Mouse (Mus musculus): ENCODE data around the gene Mrpl40. TPM values are rescaled to one million over a fixed set of nuclear protein-coding genes. Genes with fewer than 3 reads are reported as not detected.

Gene Mrpl40
- 58.5 and 73.9 TPM in 2 replicates for total RNA-seq (2012; rRNA removed)

GRCm38 (mm10) chr16:18876442-18877308 is at the start of gene Mrpl40, which contains the start of gene Hira:
Mrpl40 (minus strand) TSS chr16:18876862.
Hira (plus strand) TSS chr16:18877037.
- H3K36me3 ChIP-seq (ENCODE audit: control insufficient read depth, insufficient read depth, low read length, poor library complexity, severe bottlenecking), result peaks cover 16% of the 10 kb centered on the region

DNA sequence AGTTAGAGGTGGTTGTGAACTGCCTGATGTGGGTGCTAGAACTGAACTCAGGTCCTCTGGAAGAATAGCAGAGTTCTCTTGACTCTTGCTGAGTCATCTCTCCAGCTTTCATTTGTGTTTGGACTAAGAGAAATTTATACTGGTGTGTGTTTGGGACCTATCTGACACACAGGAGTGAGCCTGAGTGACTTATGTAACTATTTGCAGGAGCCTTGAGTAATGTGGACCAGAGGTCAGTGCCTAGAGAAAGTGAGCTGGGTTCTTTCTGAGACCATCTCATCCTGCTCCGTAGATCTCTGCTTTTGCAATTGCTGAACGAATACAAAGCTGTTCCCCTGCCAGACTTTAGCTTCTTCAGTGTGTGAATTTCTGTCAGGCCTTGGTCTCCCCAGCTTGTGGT is 45.1 kb upstream of the Mrpl40 start:
- peaks cover 34% of the 10 kb centered on the region for H3K36me3 ChIP-seq (ENCODE audit: control insufficient read depth, insufficient read depth, low read length, poor library complexity, severe bottlenecking)
- H3K4me3 ChIP-seq (ENCODE audit: insufficient read depth in 1 of 2, low read depth in 1 of 2, low read length in 2 of 2, poor library complexity in 1 of 2, severe bottlenecking in 1 of 2), result no peak overlapping the region
- H3K9ac ChIP-seq (ENCODE audit: insufficient read depth, low read depth, low read length, poor library complexity, severe bottlenecking), result no peak overlapping the region
- TF ChIP-seq CHD2 (IDR thresholded peaks at IDR 0.05; ENCODE audit: low read depth, low read length), result no peak
- TF ChIP-seq ZC3H11A (IDR thresholded peaks at IDR 0.05; ENCODE audit: borderline replicate concordance, low read depth, low read length), result no peak
- no peak for TF ChIP-seq ZNF384 (IDR thresholded peaks at IDR 0.05; ENCODE audit: low read depth, low read length)
- TF ChIP-seq HCFC1 (IDR thresholded peaks at IDR 0.05; ENCODE audit: borderline replicate concordance, insufficient read depth, low read length), result no peak
- no peak for TF ChIP-seq MAFK (IDR thresholded peaks at IDR 0.05; ENCODE audit: insufficient read depth, low read depth, low read length)
- H3K9me3 ChIP-seq (ENCODE audit: control insufficient read depth, insufficient read depth, low read depth, low read length), result no peaks in the 10 kb centered on the region
- in situ Hi-C loops (cut with MboI; ENCODE audit: low sequenced_read_pairs in 2 of 2, unreplicated experiment in 2 of 2), result no loop called here
- no peaks in the 10 kb centered on the region for H3K4me1 ChIP-seq (ENCODE audit: control insufficient read depth in 2 of 2, insufficient read depth in 2 of 2, low read length in 2 of 2, poor library complexity in 1 of 2)
- DNase-seq (ENCODE audit: low read depth, low spot score), result no peak
- no peak overlapping the region for H3K27ac ChIP-seq (ENCODE audit: insufficient read depth, low read depth, low read length, poor library complexity, severe bottlenecking)

More at GRCm38 (mm10) chr16:18876442-18877308, at the start of gene Mrpl40, which contains the start of gene Hira:
- in situ Hi-C loops (cut with MboI; ENCODE audit: low sequenced_read_pairs in 2 of 2, unreplicated experiment in 2 of 2), result no loop called here
- peak within 1 kb of the TSS; percentile 94 for H3K27ac ChIP-seq (ENCODE audit: insufficient read depth, low read depth, low read length, poor library complexity, severe bottlenecking)
- peak; percentile 78 for TF ChIP-seq HCFC1 (IDR thresholded peaks at IDR 0.05; ENCODE audit: borderline replicate concordance, insufficient read depth, low read length)
- no peak for TF ChIP-seq ZC3H11A (IDR thresholded peaks at IDR 0.05; ENCODE audit: borderline replicate concordance, low read depth, low read length)
- no peak for TF ChIP-seq MAFK (IDR thresholded peaks at IDR 0.05; ENCODE audit: insufficient read depth, low read depth, low read length)
- no peak for TF ChIP-seq ZNF384 (IDR thresholded peaks at IDR 0.05; ENCODE audit: low read depth, low read length)
- peak; percentile 95 for TF ChIP-seq CHD2 (IDR thresholded peaks at IDR 0.05; ENCODE audit: low read depth, low read length)
- DNase-seq (ENCODE audit: low read depth, low spot score), result peak; percentile 83
- peak within 1 kb of the TSS; percentile 82 to 93 for H3K4me3 ChIP-seq (ENCODE audit: insufficient read depth in 1 of 2, low read depth in 1 of 2, low read length in 2 of 2, poor library complexity in 1 of 2, severe bottlenecking in 1 of 2)
- no peaks in the 10 kb centered on the region for H3K9me3 ChIP-seq (ENCODE audit: control insufficient read depth, insufficient read depth, low read depth, low read length)
- no peaks in the 10 kb centered on the region; a peak in 1 of 4 replicates for H3K4me1 ChIP-seq (ENCODE audit: control insufficient read depth in 2 of 2, insufficient read depth in 2 of 2, low read length in 2 of 2, poor library complexity in 1 of 2)
- H3K9ac ChIP-seq (ENCODE audit: insufficient read depth, low read depth, low read length, poor library complexity, severe bottlenecking), result peak within 1 kb of the TSS; percentile 99

DNA sequence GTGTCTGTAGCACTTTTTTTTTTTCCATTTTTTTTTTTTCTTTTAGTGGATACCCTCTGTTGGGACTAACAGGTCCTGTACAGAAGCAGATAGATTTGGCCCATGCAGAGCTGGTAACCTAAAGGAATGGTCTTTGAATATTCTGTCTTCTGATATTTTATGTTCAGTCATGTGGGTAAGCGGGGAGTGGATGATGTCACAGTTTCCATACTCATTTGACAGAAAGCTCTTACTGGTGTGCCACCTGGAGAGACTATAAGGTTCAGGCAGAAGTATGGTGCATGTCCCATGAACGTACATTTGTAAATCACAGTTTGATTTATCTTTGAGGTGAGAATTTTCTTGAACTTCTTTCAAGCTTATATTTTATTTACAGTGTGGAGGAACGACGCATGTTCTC is 39.4 kb upstream of the Mrpl40 start:
- no peaks in the 10 kb centered on the region for H3K4me1 ChIP-seq (ENCODE audit: control insufficient read depth in 2 of 2, insufficient read depth in 2 of 2, low read length in 2 of 2, poor library complexity in 1 of 2)
- peaks cover 26% of the 10 kb centered on the region for H3K36me3 ChIP-seq (ENCODE audit: control insufficient read depth, insufficient read depth, low read length, poor library complexity, severe bottlenecking)
- in situ Hi-C loops (cut with MboI; ENCODE audit: low sequenced_read_pairs in 2 of 2, unreplicated experiment in 2 of 2), result no loop called here
- H3K4me3 ChIP-seq (ENCODE audit: insufficient read depth in 1 of 2, low read depth in 1 of 2, low read length in 2 of 2, poor library complexity in 1 of 2, severe bottlenecking in 1 of 2), result no peak overlapping the region
- no peak for DNase-seq (ENCODE audit: low read depth, low spot score)
- H3K9me3 ChIP-seq (ENCODE audit: control insufficient read depth, insufficient read depth, low read depth, low read length), result no peaks in the 10 kb centered on the region
- TF ChIP-seq ZNF384 (IDR thresholded peaks at IDR 0.05; ENCODE audit: low read depth, low read length) (no peak), CHD2 (IDR thresholded peaks at IDR 0.05; ENCODE audit: low read depth, low read length) (no peak), HCFC1 (IDR thresholded peaks at IDR 0.05; ENCODE audit: borderline replicate concordance, insufficient read depth, low read length) (no peak)
- H3K27ac ChIP-seq (ENCODE audit: insufficient read depth, low read depth, low read length, poor library complexity, severe bottlenecking), result no peak overlapping the region
- no peak overlapping the region for H3K9ac ChIP-seq (ENCODE audit: insufficient read depth, low read depth, low read length, poor library complexity, severe bottlenecking)

DNA sequence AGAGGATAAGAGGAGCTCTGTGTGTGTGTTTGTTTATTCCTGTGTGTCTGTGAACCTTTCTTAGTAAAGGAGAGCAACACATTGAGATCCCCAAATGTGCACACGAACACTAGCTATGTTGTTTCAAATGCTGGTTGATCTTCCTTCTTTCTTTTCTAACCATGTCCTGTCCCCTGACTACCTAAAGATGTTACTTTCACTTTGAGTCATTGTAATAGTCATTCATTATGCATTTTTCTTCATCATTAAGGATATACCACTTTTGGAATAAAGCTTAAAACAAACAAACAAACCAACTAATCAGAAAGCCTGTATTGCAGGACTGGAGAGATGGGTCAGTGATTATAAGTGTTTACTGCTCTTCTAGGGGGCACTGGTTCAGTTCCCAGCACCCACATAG is 29.0 kb upstream of the Mrpl40 start:
- Histone ChIP-seq H3K36me3 (ENCODE audit: control insufficient read depth, insufficient read depth, low read length, poor library complexity, severe bottlenecking) (peaks cover 18% of the 10 kb centered on the region), H3K4me1 (ENCODE audit: control insufficient read depth in 2 of 2, insufficient read depth in 2 of 2, low read length in 2 of 2, poor library complexity in 1 of 2) (no peaks in the 10 kb centered on the region), H3K27ac (ENCODE audit: insufficient read depth, low read depth, low read length, poor library complexity, severe bottlenecking) (no peak overlapping the region), H3K9me3 (ENCODE audit: control insufficient read depth, insufficient read depth, low read depth, low read length) (no peaks in the 10 kb centered on the region), H3K4me3 (ENCODE audit: insufficient read depth in 1 of 2, low read depth in 1 of 2, low read length in 2 of 2, poor library complexity in 1 of 2, severe bottlenecking in 1 of 2) (no peak overlapping the region), H3K9ac (ENCODE audit: insufficient read depth, low read depth, low read length, poor library complexity, severe bottlenecking) (no peak overlapping the region)
- TF ChIP-seq ZNF384 (IDR thresholded peaks at IDR 0.05; ENCODE audit: low read depth, low read length) (no peak), CHD2 (IDR thresholded peaks at IDR 0.05; ENCODE audit: low read depth, low read length) (no peak), MAFK (IDR thresholded peaks at IDR 0.05; ENCODE audit: insufficient read depth, low read depth, low read length) (no peak)
- in situ Hi-C loops (cut with MboI; ENCODE audit: low sequenced_read_pairs in 2 of 2, unreplicated experiment in 2 of 2), result no loop called here
- DNase-seq (ENCODE audit: low read depth, low spot score), result no peak
